Mouse (Mus musculus) heart, embryonic 16.5 days (tissue): Measurements from ENCODE around the gene Nebl. TPM values are rescaled to one million over a fixed set of nuclear protein-coding genes. Genes with fewer than 3 reads are reported as not detected.
A peak's percentile ranks its signal among the peaks of the same experiment; 100 is the strongest.

Experiments used
- ATAC-seq: fragments of 200-750 bp; cut with Nextera tagmentation; replicated peaks from 2 replicates; pipeline ENCODE4 v1.8.0; 2017; ENCODE audit warnings: moderate number of reproducible peaks; ENCODE audit not compliant: insufficient read depth, low FRiP score; ENCODE audit errors: extremely low read depth
- H3K27ac ChIP-seq: fragments of 300-500 bp; sonication (generic); 2 replicates; pipeline ENCODE4 v1.5.1; 2014; ENCODE audit warnings: mild to moderate bottlenecking, low read length, control low read depth, moderate library complexity
- H3K27me3 ChIP-seq: fragments of 300-500 bp; sonication (generic); 2 replicates; pipeline ENCODE4 v1.6.1; 2014; ENCODE audit warnings: low read length, mixed read lengths; ENCODE audit not compliant: control insufficient read depth, insufficient read depth
- H3K36me3 ChIP-seq: fragments of 300-500 bp; sonication (generic); 2 replicates; pipeline ENCODE4 v1.6.1; 2014; ENCODE audit not compliant: control insufficient read depth, insufficient read depth
- H3K4me1 ChIP-seq: fragments of 300-500 bp; sonication (generic); 2 replicates; pipeline ENCODE4 v1.6.1; 2014; ENCODE audit warnings: low read length, mixed read lengths; ENCODE audit not compliant: control insufficient read depth, insufficient read depth
- H3K4me2 ChIP-seq: fragments of 300-500 bp; sonication (generic); 2 replicates; pipeline ENCODE4 v1.6.1; 2014; ENCODE audit warnings: low read depth, mild to moderate bottlenecking, control low read depth, low read length
- H3K4me3 ChIP-seq: fragments of 300-500 bp; sonication (generic); 2 replicates; pipeline ENCODE4 v1.5.1; 2014; ENCODE audit warnings: mild to moderate bottlenecking, control low read depth, low read length
- H3K9ac ChIP-seq: fragments of 300-500 bp; sonication (generic); 2 replicates; pipeline ENCODE4 v1.6.1; 2014; ENCODE audit warnings: low read length, control low read depth
- H3K9me3 ChIP-seq: fragments of 300-500 bp; sonication (generic); replicated peaks from 2 replicates; pipeline ENCODE4 v1.6.1; 2016; ENCODE audit warnings: low read length; ENCODE audit not compliant: control insufficient read depth
- WGBS: fragments of 180-500 bp; shearing (Covaris S2); extraction: QIAGEN DNeasy Blood & Tissue Kit; methylation state at CpG from one replicate; pipeline ENCODE4 v1.1.7; 2014; 5-methylcytosine and 5-hydroxymethylcytosine counted together
- polyA plus RNA-seq: library from polyadenylated mRNA; unstranded; fragments of >200 nt; fragmentation: Nextera tagmentation; extraction: Ambion mirVana; gene quantifications from 2 replicates; pipeline ENCODE4 v1.2.1, GENCODE M21; 2015

Nebl gene
- polyA plus RNA-seq, result 248 and 258 TPM in 2 replicates

DNA sequence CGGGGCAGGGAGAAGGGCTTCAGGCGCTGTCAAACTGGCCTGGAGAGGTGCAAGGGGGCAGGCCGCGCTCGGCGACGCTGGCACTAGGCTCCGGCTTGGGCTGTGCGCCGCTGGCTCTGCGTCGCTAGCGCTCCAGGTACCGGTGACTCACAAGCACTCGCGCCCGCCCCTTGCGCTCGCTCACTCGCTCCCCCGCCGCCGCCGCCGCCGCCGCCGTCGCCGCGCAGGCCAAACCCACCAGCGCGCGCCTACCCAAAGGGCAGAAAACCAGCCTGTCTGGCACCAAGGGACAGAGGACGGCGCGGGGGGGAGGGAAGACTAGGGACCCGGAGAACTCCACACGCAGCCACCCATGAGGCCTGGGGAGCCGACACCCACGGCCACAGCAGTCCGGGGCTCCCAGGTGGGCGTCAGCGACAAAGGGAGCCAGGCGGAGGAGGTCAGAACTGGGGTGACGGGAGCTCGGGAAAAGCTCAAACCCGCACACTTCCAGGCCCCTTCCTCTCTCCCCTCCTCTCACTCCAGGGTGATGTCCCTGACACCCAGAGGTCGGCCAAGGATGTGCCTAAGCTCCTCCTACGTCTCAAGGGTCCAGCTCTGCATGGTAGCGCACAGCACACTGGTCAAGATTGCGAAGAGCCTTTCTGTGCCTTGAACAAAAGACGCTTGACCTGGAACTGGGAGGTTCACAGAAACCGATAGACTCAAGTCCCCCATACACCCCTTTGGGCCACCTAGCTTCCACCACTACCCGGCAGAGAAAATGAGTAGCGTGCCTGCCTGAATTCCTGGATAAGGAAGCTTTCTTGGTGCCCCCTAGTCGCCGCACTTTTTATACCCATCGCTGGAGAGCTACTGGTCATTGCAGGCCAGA is at the start of gene Nebl:
Gene Nebl (minus strand): TSS at position 508 of the 874 bp plus-strand sequence.
- Histone ChIP-seq H3K27me3 (peaks cover 15% of the 10 kb centered on the region), H3K36me3 (no peaks in the 10 kb centered on the region), H3K27ac (no peak within 1 kb of the TSS; the same call in 1 of the 2 replicates), H3K4me2 (peak within 1 kb of the TSS; percentile 99), H3K9me3 (no peaks in the 10 kb centered on the region), H3K4me1 (peaks cover 7% of the 10 kb centered on the region), H3K4me3 (peak within 1 kb of the TSS; percentile 69), H3K9ac (peak within 1 kb of the TSS; percentile 63)
- under 1% methylated on average over 55 of the region's 59 CpGs for WGBS
- peak; percentile 88 for ATAC-seq

DNA sequence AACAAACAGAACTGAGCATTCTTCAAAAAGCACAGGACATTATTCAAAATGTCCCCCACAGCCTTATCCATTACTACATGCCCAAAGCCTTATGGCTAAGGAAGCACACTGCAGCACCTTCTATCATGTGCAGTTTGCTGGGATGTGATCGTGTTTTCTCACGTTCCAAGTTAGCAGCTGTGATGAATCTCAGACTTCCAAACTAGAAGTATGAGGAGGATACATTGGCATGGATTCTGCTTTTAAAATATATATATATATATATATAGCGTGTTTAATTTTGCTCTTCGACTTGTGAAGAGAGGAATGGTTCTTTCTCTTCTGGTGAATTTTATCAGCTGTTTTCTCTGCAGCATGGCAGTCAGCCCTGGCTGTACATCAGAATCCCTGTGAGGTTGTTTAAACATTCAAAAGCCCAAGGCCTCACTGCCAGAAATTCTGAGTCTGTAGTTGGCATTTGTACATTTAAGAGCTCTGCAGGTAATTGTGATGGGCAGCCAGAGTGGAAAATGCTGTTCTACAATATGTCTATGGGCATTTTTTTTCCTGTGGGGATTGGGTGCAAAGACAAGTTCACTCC is 39.1 kb upstream of the Nebl start:
- no peaks in the 10 kb centered on the region for H3K27me3 ChIP-seq
- H3K4me3 ChIP-seq, result no peak overlapping the region
- no peaks in the 10 kb centered on the region for H3K4me1 ChIP-seq
- H3K9ac ChIP-seq, result no peak overlapping the region
- no peaks in the 10 kb centered on the region for H3K36me3 ChIP-seq
- H3K27ac ChIP-seq, result no peak overlapping the region
- ATAC-seq, result no peak
- WGBS, result 73% methylated on average over 4 of the region's 4 CpGs
- H3K4me2 ChIP-seq, result no peak overlapping the region
- H3K9me3 ChIP-seq, result no peaks in the 10 kb centered on the region

DNA sequence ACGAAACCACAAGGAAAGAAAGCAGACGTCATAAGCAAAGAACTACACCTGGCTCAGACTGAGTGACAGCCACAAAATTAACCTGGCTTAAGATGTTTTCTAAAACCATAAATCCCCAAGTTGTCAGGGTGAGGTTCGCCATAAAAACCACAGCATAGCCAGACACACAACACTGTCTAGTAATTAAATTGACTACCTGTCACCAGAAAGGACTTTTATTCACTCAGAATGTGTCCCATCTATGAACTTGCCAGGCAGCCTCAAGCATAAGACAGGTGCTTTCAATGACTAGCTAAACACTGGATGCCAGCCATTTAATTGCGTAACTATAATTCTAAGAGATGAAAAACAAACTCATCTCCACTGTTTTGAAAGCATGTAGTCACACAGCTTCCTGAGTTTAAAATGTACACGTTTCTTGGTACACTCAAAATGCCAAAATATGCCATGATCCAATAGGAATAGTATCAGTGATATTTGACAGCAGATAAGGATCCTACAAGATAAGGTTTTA is 38.0 kb upstream of the Nebl start:
- Histone ChIP-seq H3K27ac (no peak overlapping the region), H3K36me3 (no peaks in the 10 kb centered on the region), H3K9me3 (no peaks in the 10 kb centered on the region), H3K4me3 (no peak overlapping the region), H3K4me1 (no peaks in the 10 kb centered on the region), H3K27me3 (no peaks in the 10 kb centered on the region), H3K9ac (no peak overlapping the region), H3K4me2 (no peak overlapping the region)
- 66% methylated on average over 5 of the region's 5 CpGs for WGBS
- ATAC-seq, result no peak

DNA sequence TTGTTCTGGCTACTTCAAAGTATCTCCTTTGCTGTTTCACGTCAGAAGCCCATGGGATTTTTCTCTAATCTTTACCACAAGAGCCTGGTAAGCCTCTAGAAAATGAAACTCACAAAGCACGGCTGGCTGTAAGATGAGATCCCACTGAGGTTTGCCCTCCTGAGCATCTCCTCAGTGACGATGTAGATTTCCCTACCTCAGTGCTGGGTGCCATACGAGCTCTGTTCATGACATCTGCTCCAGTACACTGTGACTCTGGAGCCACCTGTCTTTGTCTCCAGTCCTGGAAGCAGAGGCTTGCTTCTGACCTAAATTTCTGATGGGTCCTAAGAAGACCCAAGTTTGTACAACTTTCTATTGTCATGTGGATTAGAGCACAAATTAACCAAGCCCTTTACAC is 25.0 kb upstream of the Nebl start:
- H3K4me2 ChIP-seq, result no peak overlapping the region
- H3K9ac ChIP-seq, result no peak overlapping the region
- no peak overlapping the region for H3K4me3 ChIP-seq
- no peaks in the 10 kb centered on the region for H3K36me3 ChIP-seq
- WGBS, result 40% methylated on average over 4 of the region's 4 CpGs
- no peaks in the 10 kb centered on the region for H3K9me3 ChIP-seq
- no peaks in the 10 kb centered on the region for H3K4me1 ChIP-seq
- no peak overlapping the region for H3K27ac ChIP-seq
- ATAC-seq, result no peak
- no peaks in the 10 kb centered on the region for H3K27me3 ChIP-seq

DNA sequence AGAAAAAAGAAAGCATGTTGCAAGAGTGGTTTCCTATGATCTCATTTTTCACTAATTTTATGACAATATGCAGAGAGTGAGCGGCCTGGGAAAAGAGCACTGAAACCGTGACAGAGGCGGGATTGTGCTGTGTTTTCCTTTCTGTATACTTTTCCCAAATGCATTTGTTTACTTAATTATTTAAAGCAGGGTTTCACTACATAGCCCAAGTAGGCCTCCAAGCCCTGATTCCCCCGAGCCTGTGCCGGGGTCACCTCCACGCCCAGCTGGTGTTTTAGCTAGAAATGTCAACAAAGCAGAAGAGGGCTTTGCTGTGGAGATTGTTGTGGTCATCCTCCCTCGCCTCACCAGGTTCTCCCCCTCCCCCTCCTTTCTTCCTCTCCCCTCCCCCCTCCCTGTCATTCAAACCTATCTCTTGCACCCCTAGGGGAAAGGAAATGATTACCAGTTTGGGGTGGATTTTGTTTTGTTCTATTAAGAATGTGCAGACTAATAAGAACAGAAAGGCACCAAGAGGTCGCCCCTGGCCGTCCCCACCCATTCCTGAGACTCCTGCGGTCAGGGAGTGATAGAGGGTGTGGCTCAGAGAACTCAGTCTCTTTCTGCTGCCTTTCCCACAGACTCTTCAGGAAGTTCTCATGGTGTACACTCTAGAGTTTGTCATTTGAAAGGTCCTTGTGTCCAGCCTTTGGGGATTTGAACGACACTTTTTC is 10.9 kb upstream of the Nebl start:
- ATAC-seq, result no peak
- Histone ChIP-seq H3K4me3 (peak overlapping the region; percentile 51), H3K4me1 (peaks cover 6% of the 10 kb centered on the region), H3K27ac (no peak overlapping the region), H3K9ac (peak overlapping the region; percentile 42), H3K27me3 (no peaks in the 10 kb centered on the region), H3K36me3 (no peaks in the 10 kb centered on the region), H3K4me2 (peak overlapping the region; percentile 74), H3K9me3 (no peaks in the 10 kb centered on the region)
- WGBS, result 25% methylated on average over 11 of the region's 11 CpGs

DNA sequence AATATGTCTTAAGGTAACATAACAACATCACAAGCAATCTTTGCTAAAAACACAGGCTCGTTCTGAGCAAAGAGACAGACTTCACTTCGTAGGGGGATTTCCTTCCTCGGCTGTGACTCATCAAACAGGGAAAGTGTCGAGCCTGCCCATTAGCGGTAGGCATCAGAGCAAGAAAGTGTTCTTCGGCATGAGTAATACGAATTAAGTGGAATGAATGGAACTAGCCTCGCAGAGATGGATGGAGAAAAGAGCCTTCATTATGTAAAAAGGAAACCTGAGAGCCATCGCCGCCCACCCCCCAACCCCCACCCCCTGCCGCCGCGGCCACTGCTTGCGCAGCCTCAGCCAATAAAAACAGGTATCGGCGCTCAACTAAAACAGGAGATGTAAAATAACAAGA is 10.3 kb upstream of the Nebl start:
- Histone ChIP-seq H3K9ac (peak overlapping the region; percentile 42), H3K27me3 (no peaks in the 10 kb centered on the region), H3K9me3 (no peaks in the 10 kb centered on the region), H3K4me3 (peak overlapping the region; percentile 51), H3K27ac (no peak overlapping the region), H3K4me1 (peaks cover 6% of the 10 kb centered on the region), H3K4me2 (peak overlapping the region; percentile 74), H3K36me3 (no peaks in the 10 kb centered on the region)
- no peak for ATAC-seq
- 3% methylated on average over 16 of the region's 16 CpGs for WGBS

DNA sequence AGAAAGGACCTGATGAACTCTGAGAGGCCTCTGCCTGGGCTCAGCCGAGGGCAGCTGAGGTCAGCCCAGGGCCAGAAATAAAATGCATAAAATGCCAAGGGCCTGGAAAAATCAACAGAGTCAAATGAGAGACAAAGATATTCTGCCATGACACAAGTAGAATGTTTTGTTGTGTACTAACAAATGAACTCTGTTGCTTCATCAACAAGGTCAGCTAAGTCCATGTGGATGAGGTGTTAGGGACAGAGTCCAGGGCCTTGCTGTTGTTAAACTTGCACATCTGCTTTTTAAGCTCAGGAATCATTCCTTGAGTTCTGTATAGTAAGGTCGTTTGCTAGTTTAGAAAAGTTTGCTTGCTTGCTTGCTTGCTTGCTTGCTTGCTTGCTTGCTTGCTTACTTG is 9.2 kb upstream of the Nebl start:
- no peaks in the 10 kb centered on the region for H3K36me3 ChIP-seq
- no peaks in the 10 kb centered on the region for H3K27me3 ChIP-seq
- H3K9ac ChIP-seq, result no peak overlapping the region
- H3K4me2 ChIP-seq, result no peak overlapping the region
- H3K9me3 ChIP-seq, result no peaks in the 10 kb centered on the region
- ATAC-seq, result no peak
- H3K4me1 ChIP-seq, result peaks cover 6% of the 10 kb centered on the region
- WGBS, result 64% methylated on average over 2 of the region's 2 CpGs
- H3K27ac ChIP-seq, result no peak overlapping the region
- no peak overlapping the region for H3K4me3 ChIP-seq

DNA sequence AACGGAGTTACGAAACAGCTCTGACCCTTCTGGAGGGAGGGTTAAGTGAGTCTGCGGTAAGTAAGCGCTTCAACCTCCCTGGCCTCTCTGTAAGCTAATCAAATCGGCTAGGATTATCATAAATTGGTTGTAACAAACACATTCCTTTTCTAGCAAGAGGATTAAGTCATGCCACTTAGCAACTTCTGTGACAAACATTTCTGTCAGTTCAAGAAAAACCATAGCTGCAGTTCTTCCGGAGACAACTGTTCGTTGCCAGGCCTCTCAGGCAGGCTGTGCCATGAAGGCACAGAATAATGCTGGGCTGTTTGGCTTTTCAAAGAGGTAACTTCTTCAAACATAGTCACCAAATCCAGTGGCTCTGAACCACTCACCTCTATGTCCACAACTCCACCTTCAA is 946 bp upstream of the Nebl start:
- Histone ChIP-seq H3K4me3 (no peak overlapping the region), H3K4me2 (no peak overlapping the region), H3K9ac (no peak overlapping the region), H3K4me1 (peaks cover 7% of the 10 kb centered on the region), H3K9me3 (no peaks in the 10 kb centered on the region), H3K27me3 (peaks cover 14% of the 10 kb centered on the region), H3K36me3 (no peaks in the 10 kb centered on the region), H3K27ac (no peak overlapping the region)
- ATAC-seq, result no peak
- 53% methylated on average over 7 of the region's 7 CpGs for WGBS

DNA sequence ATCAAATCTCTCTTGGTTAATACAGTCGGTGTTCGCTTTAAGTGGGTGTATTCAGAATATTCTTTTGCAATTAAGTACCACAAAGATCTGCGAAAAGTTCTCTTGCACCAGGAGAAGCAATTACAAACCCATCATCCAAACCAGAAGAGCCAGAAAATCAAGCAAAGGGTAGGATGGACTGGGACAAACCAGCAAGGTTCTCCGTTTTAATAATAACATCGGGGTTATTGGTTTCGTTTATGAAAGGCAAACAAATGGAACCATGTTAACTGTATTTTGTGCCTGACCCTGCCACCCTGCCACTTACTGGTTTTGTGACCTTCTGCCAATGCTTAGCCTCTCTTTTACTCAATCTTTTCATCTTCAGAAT is 552 bp upstream of the Nebl start:
- Histone ChIP-seq H3K9ac (no peak overlapping the region), H3K9me3 (no peaks in the 10 kb centered on the region), H3K36me3 (no peaks in the 10 kb centered on the region), H3K27ac (no peak overlapping the region), H3K4me2 (peak overlapping the region; percentile 99), H3K4me1 (peaks cover 7% of the 10 kb centered on the region), H3K27me3 (peaks cover 14% of the 10 kb centered on the region), H3K4me3 (peak overlapping the region; percentile 69)
- WGBS, result 25% methylated on average over 6 of the region's 6 CpGs
- ATAC-seq, result no peak
